Mouse (Mus musculus): ENCODE results near the gene Zfp385a. TPM values are rescaled to one million over a fixed set of nuclear protein-coding genes. Genes with fewer than 3 reads are reported as not detected.
"Not testable (repeated sequence)": the region's sequence is repeated elsewhere in the genome, so short reads cannot be mapped to it uniquely, and the experiment has no call there.

Gene Zfp385a
- polyA plus RNA-seq, 1 experiment from 2014 or later = 27.4 TPM

GRCm38 (mm10) chr15:103277949-103278348 lies 61.9 kb downstream of the Zfp385a start:
- no peak for ATAC-seq (replicated peaks; ENCODE audit: low FRiP score)

DNA sequence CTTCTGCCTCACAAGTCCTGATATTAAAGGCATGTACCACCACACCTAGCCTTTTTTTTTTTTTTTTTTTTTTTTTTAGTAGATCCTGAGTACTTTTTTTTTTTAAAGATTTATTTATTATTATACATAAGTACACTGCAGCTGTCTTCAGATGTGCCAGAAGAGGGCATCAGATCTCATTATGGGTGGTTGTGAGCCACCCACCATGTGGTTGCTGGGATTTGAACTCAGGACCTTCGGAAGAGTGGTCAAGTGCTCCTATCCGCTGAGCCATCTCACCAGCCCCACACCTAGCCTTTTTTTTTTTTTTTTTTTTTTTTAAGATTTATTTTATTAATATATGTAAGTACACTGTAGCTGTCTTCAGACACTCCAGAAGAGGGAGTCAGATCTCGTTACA lies 64.0 kb downstream of the Zfp385a start:
- not testable (repeated sequence) for H3K4me3 ChIP-seq (ENCODE audit: low read depth, low read length); H3K4me2 ChIP-seq (ENCODE audit: low read depth, low read length, severe bottlenecking); H3K9ac ChIP-seq (ENCODE audit: low read length); H3K27ac ChIP-seq (ENCODE audit: low read depth, low read length); H3K36me3 ChIP-seq (ENCODE audit: control insufficient read depth, insufficient read depth, low read length); H3K4me1 ChIP-seq (replicated peaks; ENCODE audit: control insufficient read depth, insufficient read depth, low read length); DNase-seq (ENCODE audit: low spot score); ATAC-seq (replicated peaks; ENCODE audit: low FRiP score); H3K9me3 ChIP-seq (ENCODE audit: control insufficient read depth, low read length); H3K27me3 ChIP-seq (ENCODE audit: control insufficient read depth, insufficient read depth, low read length)
- WGBS = 98% methylated on average over 2 of the region's 3 CpGs

More at GRCm38 (mm10) chr15:103277949-103278348, 61.9 kb downstream of the Zfp385a start:
- Histone ChIP-seq H3K4me3 (ENCODE audit: low read depth, low read length) (no peak overlapping the region), H3K4me1 (replicated peaks; ENCODE audit: control insufficient read depth, insufficient read depth, low read length) (0 out of 2 replicates have a peak, but pooled peaks cover 5% of the 10 kb centered on the region), H3K4me2 (ENCODE audit: low read depth, low read length, severe bottlenecking) (no peak overlapping the region), H3K27me3 (ENCODE audit: control insufficient read depth, insufficient read depth, low read length) (no peaks in the 10 kb centered on the region), H3K27ac (ENCODE audit: low read depth, low read length) (no peak overlapping the region), H3K36me3 (ENCODE audit: control insufficient read depth, insufficient read depth, low read length) (no peaks in the 10 kb centered on the region), H3K9ac (ENCODE audit: low read length) (no peak overlapping the region), H3K9me3 (ENCODE audit: control insufficient read depth, low read length) (no peaks in the 10 kb centered on the region)
- 75% methylated on average over 7 of the region's 7 CpGs for WGBS
- DNase-seq (ENCODE audit: low spot score) = no peak

GRCm38 (mm10) chr15:103272419-103273279 lies 67.2 kb downstream of the Zfp385a start, which contains the start of gene Copz1:
Gene Copz1 (plus strand): TSS chr15:103272714.
- Histone ChIP-seq H3K9me3 (ENCODE audit: control insufficient read depth, low read length) (no peaks in the 10 kb centered on the region), H3K4me2 (ENCODE audit: low read depth, low read length, severe bottlenecking) (peak within 1 kb of the TSS; percentile 64), H3K4me1 (replicated peaks; ENCODE audit: control insufficient read depth, insufficient read depth, low read length) (0 out of 2 replicates have a peak, but pooled peaks cover 5% of the 10 kb centered on the region), H3K9ac (ENCODE audit: low read length) (peak within 1 kb of the TSS; percentile 90), H3K36me3 (ENCODE audit: control insufficient read depth, insufficient read depth, low read length) (no peaks in the 10 kb centered on the region), H3K27me3 (ENCODE audit: control insufficient read depth, insufficient read depth, low read length) (no peaks in the 10 kb centered on the region), H3K4me3 (ENCODE audit: low read depth, low read length) (peak within 1 kb of the TSS; percentile 85), H3K27ac (ENCODE audit: low read depth, low read length) (no peak within 1 kb of the TSS)
- under 1% methylated on average over 38 of the region's 38 CpGs for WGBS
- peak; percentile 96 for DNase-seq (ENCODE audit: low spot score)
- ATAC-seq (replicated peaks; ENCODE audit: low FRiP score) = peak; percentile 99

GRCm38 (mm10) chr15:103268903-103269302 lies 71.0 kb downstream of the Zfp385a start:
- Histone ChIP-seq H3K27me3 (ENCODE audit: control insufficient read depth, insufficient read depth, low read length) (no peaks in the 10 kb centered on the region), H3K9ac (ENCODE audit: low read length) (no peak overlapping the region), H3K4me3 (ENCODE audit: low read depth, low read length) (no peak overlapping the region), H3K4me1 (replicated peaks; ENCODE audit: control insufficient read depth, insufficient read depth, low read length) (0 out of 2 replicates have a peak, but pooled peaks cover 4% of the 10 kb centered on the region), H3K9me3 (ENCODE audit: control insufficient read depth, low read length) (no peaks in the 10 kb centered on the region), H3K36me3 (ENCODE audit: control insufficient read depth, insufficient read depth, low read length) (no peaks in the 10 kb centered on the region), H3K27ac (ENCODE audit: low read depth, low read length) (no peak overlapping the region), H3K4me2 (ENCODE audit: low read depth, low read length, severe bottlenecking) (no peak overlapping the region)
- WGBS = 90% methylated on average over 4 of the region's 4 CpGs
- ATAC-seq (replicated peaks; ENCODE audit: low FRiP score) (no peak), DNase-seq (ENCODE audit: low spot score) (no peak)

- H3K9me3 ChIP-seq (ENCODE audit: control insufficient read depth, low read length) = no peaks in the 10 kb centered on the region
- H3K4me1 ChIP-seq (replicated peaks; ENCODE audit: control insufficient read depth, insufficient read depth, low read length) = no peaks in the 10 kb centered on the region
- 86% methylated on average over 2 of the region's 2 CpGs for WGBS
- no peak overlapping the region for H3K4me2 ChIP-seq (ENCODE audit: low read depth, low read length, severe bottlenecking)
- ATAC-seq (replicated peaks; ENCODE audit: low FRiP score) (no peak), DNase-seq (ENCODE audit: low spot score) (no peak)
- H3K36me3 ChIP-seq (ENCODE audit: control insufficient read depth, insufficient read depth, low read length) = no peaks in the 10 kb centered on the region
- H3K27ac ChIP-seq (ENCODE audit: low read depth, low read length) = no peak overlapping the region
- H3K27me3 ChIP-seq (ENCODE audit: control insufficient read depth, insufficient read depth, low read length) = no peaks in the 10 kb centered on the region
- H3K4me3 ChIP-seq (ENCODE audit: low read depth, low read length) = no peak overlapping the region
- H3K9ac ChIP-seq (ENCODE audit: low read length) = no peak overlapping the region
Observed at GRCm38 (mm10) chr15:103264794-103265193, 75.1 kb downstream of the Zfp385a start.

MicroRNA genes within 50 kb of the gene (microRNA counts, 519-probe panel; counts per million panel counts)
- 5,345 counts per million, percentile 67 among the panel's probes with 10 or more counts for microRNA mmu-miR-148b

Small RNA genes lying within 50 kb of the gene (microRNA-seq; reads per million reads assigned to microRNA genes)
- gene Mir148b (ENCODE audit: insufficient number of aligned reads) = 428 reads per million, percentile 57 among the genes with 10 or more reads in this experiment
- not detected for gene Mir6963 (ENCODE audit: insufficient number of aligned reads)

Other genes with a start within 250 kb of the Zfp385a start
- 20.5 and 23.3 TPM in 2 replicates for gene Smug1, start 173.0 kb downstream of the Zfp385a start, polyA plus RNA-seq (2014; fragmentation: Nextera tagmentation; extraction: Ambion mirVana)
- gene Cbx5, start 100.3 kb downstream of the Zfp385a start, polyA plus RNA-seq (2014; fragmentation: Nextera tagmentation; extraction: Ambion mirVana) = 214 and 221 TPM in 2 replicates
- 1,395 and 1,473 TPM in 2 replicates for gene Hnrnpa1, start 99.7 kb downstream of the Zfp385a start, polyA plus RNA-seq (2014; fragmentation: Nextera tagmentation; extraction: Ambion mirVana)
- gene Nfe2, start 81.7 kb downstream of the Zfp385a start, polyA plus RNA-seq (2014; fragmentation: Nextera tagmentation; extraction: Ambion mirVana) = 6.6 and 7.6 TPM in 2 replicates
- gene Copz1, start 67.4 kb downstream of the Zfp385a start, polyA plus RNA-seq (2014; fragmentation: Nextera tagmentation; extraction: Ambion mirVana) = 265 TPM in 2 replicates
- gene Gpr84, start 29.5 kb downstream of the Zfp385a start, polyA plus RNA-seq (2014; fragmentation: Nextera tagmentation; extraction: Ambion mirVana) = not detected in 2 replicates
- gene Itga5, start 26.7 kb upstream of the Zfp385a start, polyA plus RNA-seq (2014; fragmentation: Nextera tagmentation; extraction: Ambion mirVana) = 22.0 and 22.4 TPM in 2 replicates
- gene Gtsf1, start 90.4 kb upstream of the Zfp385a start, polyA plus RNA-seq (2014; fragmentation: Nextera tagmentation; extraction: Ambion mirVana) = not detected in 2 replicates
- gene Gtsf2, start 108.4 kb upstream of the Zfp385a start, polyA plus RNA-seq (2014; fragmentation: Nextera tagmentation; extraction: Ambion mirVana) = 0.55 TPM in 1 of 2 replicates, not detected in the other
- gene Nckap1l, start 113.7 kb upstream of the Zfp385a start, polyA plus RNA-seq (2014; fragmentation: Nextera tagmentation; extraction: Ambion mirVana) = 0.91 and 1.5 TPM in 2 replicates
- 27.2 and 29.9 TPM in 2 replicates for gene Pde1b, start 162.9 kb upstream of the Zfp385a start, polyA plus RNA-seq (2014; fragmentation: Nextera tagmentation; extraction: Ambion mirVana)
- gene Ppp1r1a, start 197.9 kb upstream of the Zfp385a start, polyA plus RNA-seq (2014; fragmentation: Nextera tagmentation; extraction: Ambion mirVana) = 38.8 and 43.7 TPM in 2 replicates
- gene Glycam1, start 225.0 kb upstream of the Zfp385a start, polyA plus RNA-seq (2014; fragmentation: Nextera tagmentation; extraction: Ambion mirVana) = not detected in 2 replicates

Data from forebrain, embryonic 11.5 days (tissue).